Mouse (Mus musculus): ENCODE measurements around the gene Spink4.

Gene Spink4

GRCm38 (mm10) chr4:40969161-40969560 lies 49.3 kb downstream of the Spink4 start:
- no peak for DNase-seq (ENCODE audit: low spot score)

GRCm38 (mm10) chr4:40969781-40970591 lies 50.1 kb downstream of the Spink4 start:
- DNase-seq (ENCODE audit: low spot score) = no peak

GRCm38 (mm10) chr4:40970592-40970841 lies 50.7 kb downstream of the Spink4 start:
- DNase-seq (ENCODE audit: low spot score) = no peak

GRCm38 (mm10) chr4:40970842-40971701 lies 51.2 kb downstream of the Spink4 start, which contains the start of gene Nfx1:
Nfx1 (plus strand) TSS chr4:40970906.
- peak; percentile 86 for DNase-seq (ENCODE audit: low spot score)

DNA sequence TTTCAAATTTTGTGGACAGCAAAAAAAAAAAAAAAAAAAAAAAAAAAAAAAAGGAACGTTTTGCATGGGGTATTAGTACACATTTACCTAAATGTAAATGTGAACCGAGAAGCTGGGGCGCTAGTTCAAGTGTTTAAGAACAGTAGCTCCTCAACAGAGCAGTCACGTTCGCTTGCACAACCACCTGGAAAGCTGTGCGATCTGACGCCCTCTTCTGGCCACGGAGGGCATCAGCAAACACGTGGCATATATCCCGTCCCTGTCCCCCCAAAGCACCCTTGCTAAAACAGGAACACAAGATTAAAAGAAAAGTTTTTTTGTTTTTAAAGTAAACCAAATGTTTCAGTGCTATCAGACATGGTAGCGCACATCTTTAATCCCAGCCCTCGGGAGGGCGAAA lies 51.9 kb downstream of the Spink4 start:
- DNase-seq (ENCODE audit: low spot score) = no peak

GRCm38 (mm10) chr4:40974011-40974410 lies 54.2 kb downstream of the Spink4 start:
- no peak for DNase-seq (ENCODE audit: low spot score)

DNA sequence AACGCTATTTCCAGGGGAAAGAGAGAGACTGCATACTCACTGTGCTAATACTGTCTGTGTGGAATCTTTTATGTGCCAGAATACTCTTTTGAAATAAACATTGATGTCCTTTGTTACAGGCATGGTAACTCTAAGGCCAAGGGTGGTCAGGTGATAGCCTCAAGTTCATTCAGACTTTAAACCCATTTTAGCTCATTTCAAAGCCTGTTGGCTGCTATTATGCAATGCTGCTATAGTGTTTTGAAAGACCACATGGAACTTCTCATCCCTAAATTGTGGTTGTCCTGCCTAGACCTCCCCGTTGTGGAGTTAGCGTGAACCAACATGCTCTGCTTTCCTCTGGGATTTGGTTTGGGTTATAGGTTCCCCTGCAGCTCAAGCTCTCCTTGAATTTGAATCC lies 55.8 kb downstream of the Spink4 start:
- no peak for DNase-seq (ENCODE audit: low spot score)

GRCm38 (mm10) chr4:40976651-40977050 lies 56.8 kb downstream of the Spink4 start:
- no peak for DNase-seq (ENCODE audit: low spot score)

DNA sequence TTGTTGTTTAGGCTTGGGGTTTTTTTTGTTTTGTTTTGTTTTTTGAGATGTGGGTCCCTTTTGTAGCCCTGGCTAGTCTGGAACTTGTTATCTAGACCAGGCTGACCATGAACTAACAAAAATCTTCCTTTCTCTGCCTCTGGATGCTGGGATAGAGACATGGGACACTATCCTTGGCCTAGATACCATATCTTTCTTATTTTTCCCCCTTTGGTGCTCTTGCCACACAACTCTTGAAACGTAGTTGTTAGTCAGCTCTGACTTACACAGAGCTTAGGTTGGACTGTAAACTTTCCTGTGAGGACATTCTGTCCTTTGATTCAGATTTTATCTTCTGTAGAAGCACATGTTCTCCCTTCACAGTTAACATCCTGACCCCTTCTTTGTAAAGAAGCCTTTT lies 59.6 kb downstream of the Spink4 start:
- no peak for DNase-seq (ENCODE audit: low spot score)
